Mouse (Mus musculus): ENCODE results near the gene Cdip1.
"Not testable (repeated sequence)": the region's sequence is repeated elsewhere in the genome, so short reads cannot be mapped to it uniquely, and the experiment has no call there.

Gene Cdip1

DNA sequence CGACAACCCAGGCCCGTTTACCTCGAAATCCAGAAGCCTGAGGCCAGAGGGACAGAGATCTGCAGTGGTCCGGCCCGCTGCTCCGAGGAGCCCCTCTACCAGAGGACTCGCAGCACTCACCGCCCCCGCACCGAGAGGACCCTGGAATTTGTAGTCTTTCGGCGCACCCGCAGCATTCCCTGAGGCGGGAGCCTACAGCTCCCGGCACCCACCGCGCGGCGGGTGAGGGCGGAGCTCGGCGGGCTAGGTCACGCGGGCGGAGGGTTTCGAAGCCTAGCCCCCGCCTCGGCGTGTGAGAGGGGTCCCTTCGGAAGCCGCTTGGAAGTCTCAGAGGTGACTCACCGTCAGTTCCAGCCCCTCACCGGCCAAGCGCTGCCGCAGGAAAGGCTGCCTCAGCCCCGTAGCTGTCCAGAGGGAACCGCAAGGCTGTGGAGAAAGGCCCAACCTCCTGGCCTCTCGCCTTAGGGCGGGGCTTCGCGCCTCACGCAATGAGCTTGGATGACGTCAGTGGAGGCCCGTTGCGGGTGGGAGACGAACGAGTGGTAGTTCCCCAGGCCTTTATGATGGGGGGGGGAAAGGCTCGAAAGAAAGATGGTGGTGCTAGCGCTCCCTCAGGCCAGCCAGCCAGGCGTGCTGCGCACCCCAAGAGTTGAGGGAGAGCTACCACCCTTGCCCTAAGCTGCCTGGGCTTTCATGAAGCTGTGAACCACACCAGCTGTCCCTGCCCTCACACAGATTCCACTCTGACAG, at the start of gene Cdip1:
Cdip1 (minus strand) TSS at position 483 of the 750 bp plus-strand sequence.
- DNase-seq (ENCODE audit: inconsistent ontology term): peak; percentile 99

GRCm38 (mm10) chr16:4839552-4839951, 49.5 kb upstream of the Cdip1 start:
- no peak for DNase-seq (ENCODE audit: inconsistent ontology term)

GRCm38 (mm10) chr16:4837631-4838030, 47.5 kb upstream of the Cdip1 start:
- DNase-seq (ENCODE audit: inconsistent ontology term): no peak

DNA sequence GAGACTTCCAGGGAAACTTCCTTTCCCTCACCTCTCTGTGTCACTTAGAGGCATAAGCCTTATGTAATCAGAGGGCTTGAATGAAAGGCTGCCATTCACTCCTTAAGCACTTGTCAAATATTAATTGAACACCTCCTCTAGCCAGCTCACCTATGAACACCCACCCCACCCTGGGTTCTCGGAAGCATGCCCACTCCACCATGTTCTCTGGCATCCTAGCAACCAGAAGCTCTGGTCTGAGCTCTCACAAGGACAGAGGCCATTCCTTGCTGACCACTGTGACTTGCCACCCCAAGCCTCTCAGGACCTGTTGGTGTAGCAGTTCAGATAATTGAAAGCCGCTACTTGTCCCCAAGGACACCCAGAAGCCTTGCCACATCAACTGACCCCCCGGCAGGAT, 45.1 kb upstream of the Cdip1 start, which contains the start of gene 4930562C15Rik:
4930562C15Rik (plus strand) TSS at position 226 of the 400 bp plus-strand sequence.
- no peak for DNase-seq (ENCODE audit: inconsistent ontology term)

DNA sequence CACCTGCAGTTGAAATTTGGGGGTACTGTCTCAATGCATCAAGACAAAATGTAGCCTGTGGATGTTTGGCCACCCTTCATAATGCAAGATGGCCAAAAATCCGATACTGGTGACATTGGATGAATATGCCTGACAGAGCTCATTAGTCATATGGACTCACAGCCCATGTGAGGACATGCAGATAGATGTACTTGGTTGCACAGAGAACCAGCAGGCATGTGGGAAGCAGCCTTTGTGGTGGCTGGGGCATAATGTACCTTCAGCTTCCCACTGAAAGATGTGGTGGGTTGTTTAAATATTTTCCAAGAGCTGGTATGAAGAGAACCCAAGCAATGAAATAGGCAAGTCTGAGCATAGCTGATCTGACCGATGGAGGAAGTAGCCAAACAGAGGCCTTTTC, 43.8 kb upstream of the Cdip1 start:
- no peak for DNase-seq (ENCODE audit: inconsistent ontology term)

- no peak for DNase-seq (ENCODE audit: inconsistent ontology term)
Measured at GRCm38 (mm10) chr16:4831650-4832419, 41.7 kb upstream of the Cdip1 start.

DNA sequence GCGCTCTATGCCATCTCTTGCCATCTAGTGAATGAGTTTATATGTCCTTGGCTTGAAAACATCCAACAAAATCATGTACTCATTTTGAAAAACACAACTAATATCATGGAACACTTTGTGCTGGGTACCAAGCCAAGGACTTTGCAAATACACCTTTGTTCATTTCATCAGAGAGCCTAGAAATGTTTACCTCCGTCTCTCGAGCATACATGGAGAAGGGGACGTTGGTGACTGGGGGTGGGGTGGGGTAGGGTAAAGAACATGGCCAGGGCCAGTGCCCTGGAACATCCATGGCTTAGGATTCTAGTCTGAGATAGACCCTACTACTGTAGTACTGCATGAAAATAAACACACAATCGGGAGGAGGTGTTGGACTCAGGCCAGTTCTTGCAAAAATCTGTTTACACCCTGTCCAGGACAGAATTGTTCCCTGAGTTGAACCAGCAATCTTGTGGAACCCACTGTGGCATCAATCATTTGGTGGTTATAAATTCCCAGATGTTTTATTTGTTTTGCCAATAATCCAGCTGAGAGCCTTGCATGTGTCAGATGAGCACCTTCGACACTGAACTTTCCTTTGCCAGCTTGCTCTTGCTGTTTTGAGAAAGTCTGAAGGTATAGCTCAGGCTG, 39.3 kb upstream of the Cdip1 start:
- no peak for DNase-seq (ENCODE audit: inconsistent ontology term)

DNA sequence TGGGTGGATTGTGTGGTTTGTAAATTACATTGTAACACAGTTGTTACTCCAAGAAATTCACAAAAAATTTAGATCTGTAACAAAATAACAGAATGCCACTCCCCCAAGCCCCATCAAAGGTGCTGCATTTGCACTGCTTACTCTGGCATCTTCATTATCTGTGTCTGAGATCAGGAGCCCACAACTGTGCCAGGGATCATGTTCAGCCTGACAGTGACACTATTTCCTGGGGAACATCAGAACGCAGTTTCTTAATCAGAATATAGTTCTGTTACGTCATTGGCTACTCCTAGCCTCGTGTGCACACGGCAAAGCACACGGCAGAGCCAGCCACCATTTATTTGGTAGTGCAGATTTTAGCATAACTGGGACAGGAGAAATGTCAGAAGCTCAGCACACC, 37.5 kb upstream of the Cdip1 start:
- DNase-seq (ENCODE audit: inconsistent ontology term): no peak

GRCm38 (mm10) chr16:4824466-4824865, 34.4 kb upstream of the Cdip1 start:
- DNase-seq (ENCODE audit: inconsistent ontology term): not testable (repeated sequence)

GRCm38 (mm10) chr16:4818349-4818748, 28.3 kb upstream of the Cdip1 start:
- no peak for DNase-seq (ENCODE audit: inconsistent ontology term)

DNA sequence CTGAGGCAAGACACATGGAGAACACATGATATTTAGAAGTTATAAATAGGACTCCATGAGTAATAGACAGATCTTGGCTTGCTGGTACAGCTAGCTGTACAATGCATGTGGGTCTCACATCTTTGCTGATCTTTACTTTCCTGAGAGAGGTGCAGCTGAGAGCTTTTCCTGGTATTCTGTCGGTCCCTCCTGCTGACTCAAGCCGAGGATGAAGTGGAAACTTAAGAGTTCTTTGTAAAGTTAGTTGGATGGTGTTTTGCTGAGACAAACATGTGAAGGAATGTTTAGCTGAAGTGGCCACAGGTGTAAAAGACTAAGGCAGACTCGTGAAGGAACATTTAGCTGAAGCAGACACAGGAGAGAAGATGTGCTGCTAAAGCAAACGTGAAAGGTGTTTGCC, 6.5 kb upstream of the Cdip1 start:
- no peak for DNase-seq (ENCODE audit: inconsistent ontology term)

DNA sequence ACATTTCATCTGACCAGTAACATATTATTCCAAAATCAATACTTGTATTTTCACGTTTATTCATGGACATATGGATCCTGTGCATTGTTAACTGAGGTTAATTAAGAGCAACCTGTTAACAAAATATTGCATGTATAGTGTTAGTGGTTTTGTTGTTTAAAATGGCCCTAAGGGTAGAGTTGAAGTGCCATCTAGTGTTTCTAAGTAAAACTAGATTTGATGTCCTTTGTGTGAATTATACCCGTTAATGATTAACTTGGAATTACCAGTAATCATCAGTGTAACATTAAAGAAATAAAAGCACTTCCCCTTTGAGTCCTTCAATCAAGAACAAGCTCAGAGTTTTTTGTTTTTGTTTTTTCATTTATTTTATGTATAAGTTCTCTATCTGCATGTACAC, 1.2 kb upstream of the Cdip1 start:
- no peak for DNase-seq (ENCODE audit: inconsistent ontology term)

GRCm38 (mm10) chr16:4789311-4789768, 752 bp downstream of the Cdip1 start:
- no peak for DNase-seq (ENCODE audit: inconsistent ontology term)

DNA sequence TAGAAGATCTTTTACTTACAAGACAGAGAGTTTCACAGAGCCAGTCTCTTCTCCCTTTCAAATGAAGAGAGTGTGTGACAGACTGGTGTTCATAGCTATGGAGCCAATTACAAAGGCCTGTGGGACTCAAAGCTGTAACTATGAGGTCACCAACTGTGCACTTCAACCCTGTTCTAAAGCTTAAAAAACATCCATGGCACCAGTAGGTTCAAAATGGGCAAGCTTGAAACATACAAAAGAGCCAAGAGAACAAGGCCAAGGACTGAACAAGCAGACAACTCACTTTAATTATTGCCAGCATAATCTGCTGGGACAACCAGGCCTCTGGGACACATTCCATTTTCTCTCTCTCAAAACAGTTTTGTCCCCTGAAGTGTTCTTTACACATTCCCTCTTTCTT, 1.9 kb downstream of the Cdip1 start:
- DNase-seq (ENCODE audit: inconsistent ontology term): no peak

- peak; percentile 40 for DNase-seq (ENCODE audit: inconsistent ontology term)
Measured at GRCm38 (mm10) chr16:4785706-4786105, 4.4 kb downstream of the Cdip1 start.

GRCm38 (mm10) chr16:4782515-4782914, 7.6 kb downstream of the Cdip1 start:
- DNase-seq (ENCODE audit: inconsistent ontology term): no peak

- DNase-seq (ENCODE audit: inconsistent ontology term): peak; percentile 63
Measured at GRCm38 (mm10) chr16:4781524-4782196, 8.4 kb downstream of the Cdip1 start.

- DNase-seq (ENCODE audit: inconsistent ontology term): no peak
Measured at GRCm38 (mm10) chr16:4778940-4779339, 11.2 kb downstream of the Cdip1 start.

DNA sequence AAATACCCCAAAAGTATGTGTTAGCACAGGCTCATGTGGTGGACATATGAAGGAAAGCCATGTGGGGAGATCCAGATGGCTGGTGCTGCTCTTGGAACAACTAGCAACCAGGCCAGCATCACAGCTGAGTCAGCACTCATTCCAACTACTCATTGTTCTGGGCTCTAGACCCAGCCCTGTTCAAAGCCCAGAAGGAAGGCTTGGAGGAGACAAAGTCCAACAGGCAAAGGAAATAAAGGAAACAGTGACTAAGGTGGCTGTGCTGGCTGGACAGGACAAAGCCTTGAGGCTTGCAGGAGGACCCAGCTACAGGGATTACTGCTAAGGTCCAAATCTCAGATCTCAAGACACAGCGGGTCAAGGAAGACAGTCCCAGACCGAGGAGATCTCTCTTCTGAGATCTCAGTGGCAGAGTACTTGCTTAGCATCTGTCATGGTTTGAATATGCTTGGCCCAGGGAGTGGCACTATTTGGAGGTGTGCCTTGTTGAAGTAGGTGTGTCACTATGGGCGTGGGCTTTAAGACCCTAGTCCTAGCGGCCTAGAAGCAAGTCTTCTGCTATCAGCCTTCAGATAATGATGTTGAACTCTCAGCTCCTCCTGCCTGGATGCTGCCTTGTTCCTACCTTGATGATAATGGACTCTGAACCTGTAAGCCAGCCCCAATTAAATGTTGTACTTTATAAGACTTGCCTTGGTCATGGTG, 12.0 kb downstream of the Cdip1 start:
- DNase-seq (ENCODE audit: inconsistent ontology term): no peak

DNA sequence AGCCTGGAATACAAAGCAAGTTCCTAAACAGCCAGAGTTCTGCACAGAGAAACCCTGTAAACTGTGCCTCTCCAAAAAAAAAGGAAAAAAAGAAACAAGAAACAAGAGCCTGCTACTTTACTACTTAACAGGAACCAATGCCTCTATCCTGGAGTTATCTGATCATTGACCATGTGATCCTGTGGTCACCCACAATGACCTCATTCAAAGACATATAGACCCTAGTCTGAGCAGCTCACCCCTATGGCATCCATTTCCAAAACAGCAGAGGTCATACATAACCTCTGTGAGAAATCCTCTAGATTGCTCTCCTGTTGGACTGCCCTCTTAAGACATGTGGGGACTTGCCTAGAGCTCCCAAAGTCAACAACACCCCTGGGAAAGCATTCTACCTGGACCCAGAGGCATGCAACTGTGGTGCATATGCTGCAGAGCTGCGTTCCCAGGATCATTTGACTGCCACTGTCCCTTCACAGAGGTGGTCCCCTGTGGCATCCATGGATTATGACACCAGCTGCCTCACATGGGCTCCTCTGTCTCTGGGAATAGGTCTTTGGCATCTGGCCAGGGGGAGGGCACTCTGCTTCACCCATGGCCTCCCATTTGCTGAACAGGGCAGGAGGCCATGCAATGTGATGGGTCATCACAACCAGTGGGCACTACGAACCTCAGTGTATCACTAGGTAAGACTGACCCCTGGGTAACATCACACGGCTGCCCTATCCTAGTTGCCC, 12.8 kb downstream of the Cdip1 start:
- DNase-seq (ENCODE audit: inconsistent ontology term): peak; percentile 44

All from Muller cell, postnatal 12 days (primary cell).